Mouse (Mus musculus) ZHBTc4 (cell line): ENCODE results near the gene Sumf1.

ENCODE experiments used
- DNase-seq: peaks from one replicate; pipeline ENCODE4 v3.0.0-alpha.2; 2011; ENCODE audit warnings: low read depth, low spot score

Sumf1 gene

DNA sequence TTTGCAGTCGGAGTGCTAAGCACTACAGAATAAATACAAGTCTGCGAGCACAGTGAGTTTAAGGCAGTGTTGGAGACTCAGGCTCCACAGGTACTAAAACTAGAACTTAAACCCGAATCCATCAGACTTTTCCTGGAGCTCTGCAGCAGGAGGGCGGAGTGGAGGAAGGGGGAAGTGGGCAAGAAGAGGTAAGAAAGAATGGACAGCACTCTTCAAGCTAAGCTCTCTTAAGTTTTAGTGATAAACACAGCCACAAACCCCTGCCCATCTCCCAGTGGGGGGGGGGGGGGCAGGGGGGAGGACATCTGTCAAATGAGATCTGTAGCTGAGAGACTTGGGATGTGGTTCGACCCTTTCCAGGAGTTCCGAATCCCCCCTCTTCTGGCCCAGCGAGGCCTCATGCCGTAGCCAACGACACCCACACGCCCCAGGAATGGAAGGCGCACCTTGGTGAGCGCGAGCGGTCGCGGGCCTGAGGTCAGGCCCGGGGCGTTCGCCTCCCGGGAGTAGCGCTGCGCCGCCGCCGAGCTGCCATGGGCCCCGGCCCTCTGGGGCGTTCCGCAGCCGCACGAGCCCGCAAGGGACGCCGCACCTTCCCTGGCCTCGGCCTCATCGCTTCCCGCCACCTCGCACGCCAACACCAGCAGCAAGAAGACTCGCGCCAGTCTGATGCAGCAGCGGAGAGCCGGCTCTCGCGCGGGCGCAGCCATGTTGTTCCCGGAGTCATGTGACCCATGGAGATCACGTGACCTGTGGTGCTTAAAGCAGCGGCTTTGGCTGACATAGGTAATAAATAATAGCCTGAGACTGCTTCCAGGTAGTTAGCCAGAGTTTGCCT, at the start of gene Sumf1:
TSS of gene Sumf1 (minus strand) at position 736 of the 838 bp plus-strand sequence.
- peak; percentile 94 for DNase-seq

DNA sequence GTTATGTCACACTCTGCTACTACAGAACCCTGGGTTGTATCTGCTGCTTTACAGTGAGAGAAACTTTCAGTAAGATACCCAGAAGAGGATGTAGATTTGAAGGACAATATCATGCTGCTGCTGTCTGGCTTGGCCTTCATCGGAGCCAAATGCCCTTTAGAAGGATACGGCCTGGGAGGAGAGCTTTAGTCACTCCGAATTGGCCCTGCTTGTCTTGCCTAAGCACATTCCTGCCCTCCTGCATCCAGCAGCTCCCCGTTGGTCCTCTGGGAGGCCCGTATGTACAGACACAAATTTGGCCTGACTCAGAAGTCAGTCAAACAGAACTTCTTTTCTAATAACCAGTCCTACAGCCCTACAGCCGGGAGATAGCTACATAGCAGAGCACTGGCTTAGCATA, 49.2 kb upstream of the Sumf1 start:
- DNase-seq = no peak

DNA sequence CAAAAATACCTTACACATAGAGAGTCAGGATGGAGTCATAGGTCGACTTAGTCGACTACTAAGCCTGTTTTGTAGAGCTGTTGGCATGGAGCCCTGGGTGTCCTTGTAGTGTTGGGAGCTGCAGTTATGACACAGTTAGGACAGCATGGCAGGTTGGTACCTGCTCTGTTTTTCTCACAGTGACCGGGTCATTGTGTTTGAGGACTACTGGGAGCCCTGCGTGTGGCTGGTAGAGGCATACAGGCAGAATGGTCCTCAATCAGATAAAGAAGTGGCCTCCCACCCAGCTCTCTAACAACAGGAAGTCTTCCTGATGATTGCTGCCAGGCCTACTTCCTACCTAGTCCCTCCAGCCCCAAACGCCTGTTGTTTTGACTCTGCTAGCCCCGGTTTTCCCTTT, 47.7 kb upstream of the Sumf1 start:
- DNase-seq = no peak

- peak; percentile 53 for DNase-seq
These were observed 46.7 kb upstream of the Sumf1 start for GRCm38 (mm10) chr6:108231892-108232710.

DNA sequence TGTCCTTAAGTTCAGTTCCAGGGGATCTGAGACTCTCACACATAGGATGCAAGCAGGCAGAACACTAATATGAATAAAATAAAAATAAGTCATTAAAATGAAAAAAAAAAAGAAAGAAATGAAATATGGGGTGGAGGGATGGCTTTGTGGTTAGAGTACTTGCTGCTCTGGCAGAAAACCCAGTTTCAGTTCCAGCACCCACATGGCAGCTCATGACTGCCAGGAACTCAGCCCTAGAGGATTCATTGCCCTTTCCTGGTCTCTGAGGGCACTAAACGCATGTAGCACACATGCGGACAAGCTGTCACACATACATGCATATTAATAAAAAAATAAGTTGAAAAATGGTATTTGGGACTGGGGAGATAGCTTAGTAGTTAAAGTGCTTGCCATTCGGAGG, 45.2 kb upstream of the Sumf1 start:
- no peak for DNase-seq

GRCm38 (mm10) chr6:108228601-108229000, 43.2 kb upstream of the Sumf1 start:
- DNase-seq = no peak

DNA sequence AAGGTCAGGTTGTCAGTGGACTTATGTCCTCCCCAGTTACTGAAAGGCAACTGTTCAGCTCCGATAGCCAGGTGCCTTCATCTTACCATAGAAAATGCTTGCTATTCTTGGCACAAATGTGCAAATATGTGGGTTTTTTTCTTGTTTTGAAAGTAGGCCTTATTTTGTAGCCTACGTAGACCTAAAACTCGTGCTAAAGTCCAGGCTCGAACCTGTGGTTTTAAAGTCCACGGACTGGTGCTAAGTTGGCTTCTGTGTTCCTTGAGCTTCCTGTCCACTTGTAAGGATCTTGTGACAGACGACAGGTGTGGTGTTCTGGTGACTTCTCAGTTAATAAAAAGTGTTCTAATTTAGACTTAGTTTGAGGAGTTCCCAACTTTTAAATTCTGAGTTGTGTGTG, 42.7 kb upstream of the Sumf1 start:
- no peak for DNase-seq

DNA sequence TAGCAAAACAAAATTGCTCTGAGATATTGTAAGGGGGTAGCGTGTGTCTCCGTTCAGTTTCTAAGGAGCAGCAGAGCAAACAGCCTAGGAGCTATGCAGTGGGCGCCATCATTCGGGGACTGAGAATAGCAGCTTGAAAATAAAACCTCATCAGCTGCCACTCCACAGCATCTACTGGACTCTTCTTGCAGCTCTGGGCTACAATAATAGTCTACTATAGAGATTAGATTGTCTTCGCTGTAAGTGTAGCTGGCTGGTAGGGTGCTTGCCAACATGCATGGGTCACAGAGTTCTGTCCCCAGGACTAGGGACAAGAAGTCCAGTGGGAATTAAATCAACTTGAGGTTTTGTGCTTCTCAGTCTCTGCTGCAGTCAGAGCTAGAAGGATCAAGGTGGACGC, 42.1 kb upstream of the Sumf1 start:
- no peak for DNase-seq

DNA sequence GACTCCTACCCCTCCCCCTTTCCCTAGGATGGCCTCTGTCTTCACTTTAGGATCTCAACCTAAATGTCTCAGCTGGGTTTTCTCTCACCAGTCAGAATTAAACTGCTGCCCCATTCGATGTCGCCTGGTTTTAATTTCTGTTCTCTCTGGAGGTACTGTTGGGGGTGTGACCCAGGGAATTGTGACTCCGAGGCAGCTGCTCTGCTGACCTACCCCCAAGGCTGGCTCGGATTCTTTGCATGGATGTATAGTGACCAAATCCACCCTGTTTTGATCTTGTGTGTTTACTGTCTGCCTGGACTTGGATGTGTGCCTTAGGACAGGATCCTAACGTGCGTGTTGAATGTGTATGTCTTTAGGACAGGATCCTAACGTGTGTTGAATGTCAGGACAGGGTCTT, 40.8 kb upstream of the Sumf1 start:
- no peak for DNase-seq

GRCm38 (mm10) chr6:108225027-108225426, 39.6 kb upstream of the Sumf1 start:
- DNase-seq = no peak

DNA sequence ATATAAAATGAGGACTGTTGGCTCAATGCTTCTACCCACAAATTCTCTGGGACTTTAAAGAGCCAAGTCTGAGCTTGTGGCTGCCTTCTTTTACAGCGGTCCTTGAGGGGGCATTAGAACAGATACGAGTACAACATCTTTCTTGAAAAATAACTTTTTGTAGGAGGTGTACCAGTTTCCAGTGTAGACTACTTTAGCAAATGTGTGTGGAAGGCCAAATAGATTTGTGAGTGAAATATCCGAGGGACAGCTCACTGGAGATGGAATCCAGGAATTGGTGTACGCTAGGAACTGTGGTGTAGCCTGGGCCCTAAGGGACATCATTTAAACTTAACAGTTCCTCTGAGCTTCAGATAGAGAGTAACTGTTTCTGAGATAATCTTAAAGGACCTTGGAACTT, 39.0 kb upstream of the Sumf1 start:
- no peak for DNase-seq

DNA sequence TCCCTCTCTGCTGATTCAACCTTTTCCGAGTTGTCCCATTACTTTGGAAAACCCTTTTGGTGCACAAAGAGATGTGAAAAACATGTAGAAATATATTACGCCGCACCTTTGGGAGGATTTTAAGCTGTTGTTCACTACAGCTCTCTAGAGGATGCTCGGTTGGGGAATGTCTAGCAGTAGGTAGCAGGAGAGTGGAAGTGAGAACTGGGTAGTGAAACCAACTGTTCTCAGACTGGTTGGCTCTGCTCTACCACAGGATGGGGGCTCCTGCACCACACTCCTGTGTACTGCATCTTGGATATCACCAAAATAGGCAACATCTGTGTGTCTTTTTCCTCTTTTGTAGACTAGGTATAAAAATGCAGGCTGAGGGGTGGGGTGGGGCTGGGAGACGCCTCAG, 37.5 kb upstream of the Sumf1 start:
- DNase-seq = no peak

DNA sequence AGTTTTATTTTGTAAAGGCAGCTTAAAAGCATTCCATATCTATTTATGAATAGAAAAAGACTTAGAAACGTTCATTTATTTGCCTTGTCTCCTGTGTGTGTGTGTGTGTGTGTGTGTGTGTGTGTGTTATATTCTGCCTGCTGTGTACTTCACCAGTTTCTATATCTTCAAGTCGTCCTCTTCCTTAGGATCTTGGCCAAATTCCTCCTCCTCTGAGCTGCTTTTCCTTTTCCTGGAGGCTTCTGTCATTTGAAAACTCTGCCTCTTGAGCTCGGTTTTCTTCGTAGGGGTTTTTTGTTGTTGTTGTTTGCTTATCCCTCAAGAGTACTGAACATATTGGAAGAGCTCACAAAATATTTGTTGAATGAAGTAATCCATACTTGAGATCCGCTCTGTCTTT, 37.1 kb upstream of the Sumf1 start:
- DNase-seq = no peak

GRCm38 (mm10) chr6:108217987-108218386, 32.6 kb upstream of the Sumf1 start:
- no peak for DNase-seq

- no peak for DNase-seq
These were observed 31.4 kb upstream of the Sumf1 start for GRCm38 (mm10) chr6:108216832-108217231.

GRCm38 (mm10) chr6:108216091-108216490, 30.7 kb upstream of the Sumf1 start:
- DNase-seq = no peak

GRCm38 (mm10) chr6:108214294-108214925, 29.0 kb upstream of the Sumf1 start:
- DNase-seq = no peak

DNA sequence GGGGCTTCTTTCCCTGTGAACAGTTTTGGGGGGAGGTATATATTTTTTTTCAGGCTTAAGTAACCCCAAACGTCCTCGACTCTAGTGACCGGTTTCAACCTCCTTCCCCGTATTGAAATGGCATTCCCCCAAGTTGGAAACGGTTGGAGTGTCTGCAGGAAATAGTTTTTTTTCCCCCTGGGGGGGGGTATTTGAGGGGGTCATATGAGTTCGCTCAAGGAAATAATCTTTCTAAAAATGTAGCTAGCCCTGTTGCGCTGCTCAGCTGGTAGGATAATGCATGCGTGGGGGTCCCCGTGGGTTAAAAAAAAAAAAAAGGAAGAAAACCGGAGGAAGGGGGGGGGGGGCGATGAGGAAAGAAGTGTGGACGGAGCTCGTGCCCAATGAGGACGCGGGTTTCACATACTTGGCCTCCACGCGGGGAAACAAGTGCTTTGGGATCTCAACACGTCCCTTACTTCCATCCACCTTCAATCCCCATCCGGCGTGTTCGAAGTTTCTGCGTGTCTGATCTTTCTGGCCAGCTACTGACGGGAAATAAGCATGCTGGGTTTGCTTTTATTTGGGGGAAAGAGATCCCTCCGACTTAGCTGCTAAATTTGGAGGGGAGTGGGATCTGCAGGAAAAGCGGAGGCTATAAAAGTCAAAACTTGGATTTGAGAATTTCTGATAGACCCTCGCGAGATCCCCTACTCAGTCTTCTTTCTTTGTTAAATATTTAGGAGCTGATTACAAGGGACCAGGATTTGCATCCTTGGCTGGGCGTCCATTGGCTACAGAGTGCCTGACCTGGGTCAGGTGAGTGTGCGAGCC, 28.3 kb upstream of the Sumf1 start:
- peak; percentile 16 for DNase-seq

DNA sequence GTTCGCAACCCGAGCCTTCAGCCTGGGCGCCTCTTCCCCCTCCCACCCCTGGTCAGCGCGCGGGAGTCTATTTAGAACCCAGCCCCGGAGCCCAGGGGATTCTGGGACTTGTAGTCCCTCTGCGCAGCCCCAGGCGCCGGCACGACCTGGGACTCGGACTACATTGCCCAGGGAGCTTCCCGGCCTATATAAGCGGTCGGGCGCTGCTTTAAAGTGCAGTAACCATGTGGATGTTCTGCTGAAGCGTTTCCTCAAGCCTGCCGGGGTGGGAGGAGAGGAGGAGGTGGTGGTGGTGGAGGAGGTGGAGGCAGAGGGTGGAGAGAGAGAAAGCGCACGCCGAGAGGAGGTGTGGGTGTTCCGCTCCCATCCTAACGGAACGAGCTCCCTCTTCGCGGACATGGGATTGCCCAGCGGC, 27.5 kb upstream of the Sumf1 start, which contains the start of gene Itpr1:
TSS of gene Itpr1 (plus strand) at position 216 of the 415 bp plus-strand sequence.
- DNase-seq = peak; percentile 99

GRCm38 (mm10) chr6:108211896-108212880, 26.8 kb upstream of the Sumf1 start:
- DNase-seq = peak; percentile 37
